Mouse (Mus musculus) ES-CJ7 (cell line): ENCODE data around the gene Dedd2.
A peak's percentile ranks its signal among the peaks of the same experiment; 100 is the strongest.

Experiments used
- DNase-seq: peaks from one replicate; pipeline ENCODE4 v3.0.0; 2011; ENCODE audit warnings: low read depth, low spot score

Gene Dedd2

DNA sequence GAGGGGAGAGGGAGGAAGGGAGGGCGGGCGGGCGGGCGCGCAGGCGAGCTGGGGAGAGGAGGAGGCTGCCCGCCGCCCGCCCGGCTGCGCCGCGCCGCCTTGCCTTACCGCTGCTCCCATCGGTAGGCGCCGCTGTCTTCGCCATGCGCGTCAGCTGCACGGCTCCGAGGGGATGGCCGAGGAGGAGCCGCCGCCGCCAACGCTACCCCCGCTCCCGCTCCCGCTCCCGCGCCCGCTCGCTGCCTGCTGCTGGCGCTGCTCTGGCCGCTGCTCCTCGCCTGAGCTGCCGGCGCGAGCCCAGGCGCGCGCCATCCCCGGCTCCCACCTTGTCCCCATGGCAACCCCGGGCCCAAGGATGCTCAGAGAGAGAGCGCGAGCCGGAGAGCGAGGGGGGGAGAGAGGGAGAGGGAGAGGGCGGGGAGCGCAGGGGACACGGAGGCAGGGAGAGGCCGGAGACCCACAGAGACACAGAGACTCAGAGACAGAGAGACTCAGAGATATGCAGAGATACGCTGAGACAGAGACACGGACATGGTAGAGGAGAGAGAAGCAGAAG is 40.7 kb downstream of the Dedd2 start, which contains the start of gene Pou2f2:
Pou2f2 (minus strand) TSS at position 121 of the 556 bp plus-strand sequence.
- DNase-seq, result peak; percentile 76

DNA sequence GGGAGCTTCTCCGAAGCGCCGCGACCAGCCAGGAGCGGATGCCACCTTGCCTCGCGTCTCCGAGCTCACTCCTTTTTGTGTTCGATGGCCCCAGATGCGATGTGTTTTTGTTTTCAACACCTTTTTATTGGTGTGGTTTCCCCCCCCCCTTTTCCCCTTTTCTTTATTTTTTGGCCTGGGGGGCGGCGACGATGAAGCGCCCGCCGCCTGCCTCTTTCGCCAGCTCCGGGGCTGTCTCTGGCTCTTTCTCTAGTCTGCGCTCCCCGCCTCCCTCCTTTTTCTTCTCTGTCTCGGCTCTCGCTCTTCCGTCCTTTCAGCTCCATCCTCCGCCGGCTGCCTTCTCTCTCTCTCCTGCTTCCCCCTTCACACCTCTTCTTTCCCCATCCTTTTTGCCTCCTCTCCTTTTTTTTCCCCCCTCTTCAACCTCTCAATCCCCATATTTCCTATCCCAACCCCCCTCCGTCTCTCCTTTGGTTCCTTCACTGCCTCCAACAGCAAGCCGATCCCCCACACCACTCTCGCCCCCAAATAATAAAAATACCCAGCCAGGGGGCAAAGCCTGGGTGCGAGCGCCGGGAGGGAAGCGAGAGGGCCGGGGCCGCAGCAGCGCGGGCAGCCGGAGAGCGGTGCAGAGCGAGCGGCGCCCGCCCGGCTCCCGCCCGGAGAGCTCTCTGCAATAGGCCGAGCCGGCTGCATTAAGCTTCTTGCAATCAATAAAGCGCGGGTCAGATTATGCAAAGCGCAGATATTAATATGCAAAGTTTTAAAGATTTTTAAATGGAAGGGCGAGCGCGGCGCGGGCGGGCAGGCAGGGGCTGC is 41.4 kb downstream of the Dedd2 start:
- no peak for DNase-seq

DNA sequence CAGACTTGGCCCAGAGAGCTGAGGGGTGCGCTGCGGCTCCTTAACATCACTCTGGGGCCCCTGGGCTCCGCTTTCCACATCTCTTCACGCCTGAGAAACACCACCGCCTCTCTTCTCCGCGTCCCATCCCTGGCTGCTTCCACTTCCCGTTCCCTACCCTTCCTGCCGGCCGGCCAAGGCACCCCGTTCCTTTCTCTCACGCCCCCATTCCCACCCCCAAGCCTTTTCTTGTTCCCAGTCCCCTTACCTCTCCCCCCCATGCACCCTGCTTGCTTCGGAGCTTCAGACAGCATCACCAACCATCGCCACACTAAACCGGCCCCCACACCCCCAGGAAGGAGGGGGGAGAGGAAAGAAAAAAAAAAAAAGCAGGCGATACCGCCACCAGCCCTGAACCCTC is 42.1 kb downstream of the Dedd2 start:
- no peak for DNase-seq

DNA sequence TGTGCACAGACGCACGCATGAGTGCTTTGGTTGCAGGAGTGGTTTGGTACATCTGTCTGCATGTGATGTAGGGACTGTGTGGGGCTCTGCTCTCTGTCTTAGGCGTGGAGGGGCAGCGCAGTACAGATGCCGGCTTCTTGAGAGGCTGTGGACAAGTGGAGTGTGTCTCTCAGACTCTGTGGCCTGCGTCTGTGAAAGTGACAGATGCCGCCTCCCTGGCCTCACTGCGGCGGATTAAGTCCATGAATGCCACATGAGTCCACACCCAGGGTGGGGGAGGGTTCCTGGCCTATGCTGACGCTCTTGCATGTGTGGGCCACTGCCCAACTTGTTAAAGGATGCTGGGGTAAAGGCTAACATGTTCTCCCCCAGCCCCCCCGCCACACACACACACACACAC is 46.1 kb downstream of the Dedd2 start:
- DNase-seq, result no peak

DNA sequence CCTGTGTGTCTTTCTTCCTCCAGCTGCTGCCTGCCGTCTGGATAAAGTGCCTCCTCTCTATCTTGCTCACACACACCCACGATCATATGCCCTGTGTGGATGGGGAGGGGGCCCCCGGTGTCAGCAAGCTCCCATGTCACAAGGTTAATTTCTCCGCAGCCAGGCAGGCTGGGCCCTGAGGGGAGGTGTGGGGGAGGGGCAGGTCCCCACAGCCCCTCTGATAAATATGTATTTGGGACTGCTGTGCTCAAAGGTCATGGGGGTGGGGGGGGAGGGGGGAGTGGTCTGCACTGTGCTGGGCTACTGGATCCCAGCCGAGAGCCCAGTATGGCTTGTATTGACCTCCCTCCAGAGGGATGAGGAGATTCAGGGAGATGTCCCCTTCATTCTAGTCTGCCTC is 47.7 kb downstream of the Dedd2 start:
- DNase-seq, result no peak

DNA sequence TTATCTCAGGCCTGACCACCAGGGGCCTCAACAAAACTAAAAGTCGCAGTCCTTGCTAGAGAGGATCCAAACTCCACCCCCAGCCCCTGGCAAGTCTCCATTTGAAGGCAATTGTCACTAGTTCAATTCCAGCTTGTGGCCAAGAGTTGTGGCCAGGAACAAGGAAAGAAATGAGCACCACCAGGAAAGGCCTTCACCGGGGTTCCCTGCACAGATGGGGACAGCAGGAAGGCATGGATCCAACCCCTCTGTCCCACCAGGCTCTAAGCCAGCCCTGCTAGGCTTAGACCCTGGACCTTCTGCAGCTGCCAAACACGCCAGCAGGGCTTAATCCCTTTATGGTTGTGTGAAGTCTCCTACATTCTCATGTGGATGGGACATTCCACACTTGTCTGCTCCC is 49.8 kb downstream of the Dedd2 start:
- DNase-seq, result no peak

DNA sequence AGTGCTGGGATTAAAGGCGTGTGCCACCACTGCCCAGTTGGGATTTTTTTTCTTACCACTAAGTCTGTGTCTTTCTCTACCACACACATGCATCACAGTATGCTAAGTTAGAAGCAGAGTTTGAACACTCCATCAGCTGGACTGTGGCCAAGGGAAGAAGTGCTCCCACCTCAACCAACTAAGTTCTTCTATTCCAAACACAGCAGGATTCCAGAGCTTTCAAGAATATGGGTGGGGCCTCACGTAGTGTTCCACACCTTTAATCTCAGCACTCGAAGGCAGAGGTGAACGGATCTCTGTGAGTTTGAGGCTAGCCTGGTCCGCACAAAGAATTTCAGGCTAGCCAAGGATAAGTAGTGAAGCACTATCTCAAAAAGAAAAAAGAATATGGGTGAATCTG is 54.3 kb downstream of the Dedd2 start:
- DNase-seq, result peak; percentile 67

DNA sequence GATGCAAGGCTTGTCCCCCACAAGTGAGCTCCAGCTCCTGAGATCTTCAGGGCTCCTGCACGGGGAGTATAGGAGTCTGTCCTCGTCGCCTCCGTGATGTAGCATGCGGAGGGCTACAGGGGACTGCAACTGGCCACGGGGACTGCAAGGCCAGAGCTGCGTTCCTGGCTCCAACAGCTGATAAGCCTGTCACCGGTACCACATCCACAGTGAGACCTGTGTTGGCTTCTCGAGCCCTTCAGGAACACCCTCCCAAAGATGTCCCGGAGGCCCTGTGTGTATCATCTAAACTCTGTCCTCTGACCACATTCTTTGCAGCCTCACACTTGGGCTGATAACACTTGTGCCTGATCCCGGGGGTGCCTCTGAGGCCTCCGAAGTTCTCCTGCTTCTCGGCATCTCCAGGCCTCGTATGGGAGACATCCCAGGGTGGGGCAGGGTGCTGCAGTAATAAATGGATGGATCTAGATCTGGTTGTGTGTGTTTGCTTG is 64.2 kb downstream of the Dedd2 start:
- no peak for DNase-seq

DNA sequence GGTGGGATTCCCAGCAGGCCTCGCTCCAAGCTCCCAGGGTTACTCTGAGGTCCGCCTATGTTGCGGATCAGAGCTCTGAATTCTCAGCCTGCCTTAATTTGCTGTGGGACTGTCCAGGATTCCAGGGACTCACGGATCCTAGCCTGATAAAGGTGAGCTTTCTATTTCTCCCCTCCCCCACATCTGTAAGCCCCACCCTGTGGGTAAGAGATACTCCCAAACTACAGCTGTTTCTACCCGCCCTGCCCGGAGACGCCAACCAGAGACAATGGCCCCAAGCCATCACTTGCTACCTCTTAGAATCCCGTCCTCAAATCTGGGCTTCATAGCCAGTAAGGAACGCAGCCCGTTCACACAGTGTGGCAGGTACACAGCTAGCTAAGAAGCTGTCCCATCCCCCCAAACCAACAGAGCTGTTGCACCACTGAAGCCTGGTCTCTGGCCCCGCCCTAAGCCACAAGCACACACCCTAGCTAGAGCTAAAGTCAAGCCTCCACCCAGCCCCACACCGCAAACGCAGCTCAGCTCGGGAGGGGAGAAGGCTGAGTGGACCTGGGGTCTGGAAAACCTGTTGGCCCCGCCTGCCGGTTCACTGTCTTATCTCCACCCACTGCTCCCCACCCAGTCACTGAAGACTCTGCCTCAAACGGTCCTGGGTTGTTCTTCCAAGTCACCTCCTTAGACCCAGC is 64.8 kb downstream of the Dedd2 start:
- DNase-seq, result peak; percentile 94

DNA sequence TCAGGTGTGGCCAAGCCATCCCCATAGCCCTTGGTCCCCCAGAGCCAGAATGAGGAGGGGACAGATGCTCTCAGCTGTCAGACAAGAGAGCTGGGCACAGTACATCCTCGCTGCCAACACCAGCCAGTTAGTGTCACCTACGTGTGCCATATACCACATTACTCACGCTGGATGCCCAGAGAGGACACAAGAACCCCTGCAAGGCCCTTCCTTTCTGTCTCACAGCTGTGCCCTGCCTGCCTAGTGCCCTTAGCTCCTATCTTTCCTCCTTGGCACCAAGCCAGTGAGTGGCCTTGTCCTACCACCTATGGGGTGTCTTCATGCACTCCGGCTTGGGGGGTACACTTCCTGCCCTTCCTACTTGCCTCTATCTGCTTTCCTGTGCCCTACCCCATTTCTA is 65.8 kb downstream of the Dedd2 start:
- DNase-seq, result no peak

DNA sequence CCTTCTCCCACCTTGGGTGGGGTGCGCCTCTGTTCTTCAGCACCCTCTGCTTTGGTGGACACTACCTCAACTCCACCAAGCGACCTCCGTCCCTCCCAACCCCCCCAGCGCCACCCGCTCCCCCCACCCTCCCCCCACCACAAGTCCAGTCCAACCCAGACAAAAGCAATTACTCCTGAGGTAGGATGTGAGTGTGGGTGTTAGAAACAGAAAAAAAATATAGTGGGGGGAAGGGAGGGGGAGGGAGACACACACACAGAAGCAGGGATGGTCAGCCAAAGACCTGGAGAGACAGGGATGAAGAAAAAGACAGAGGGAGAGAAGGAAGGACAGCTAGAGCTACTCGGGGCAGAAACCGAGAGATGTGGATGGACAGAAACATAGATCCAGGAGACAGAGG is 66.6 kb downstream of the Dedd2 start:
- DNase-seq, result no peak

DNA sequence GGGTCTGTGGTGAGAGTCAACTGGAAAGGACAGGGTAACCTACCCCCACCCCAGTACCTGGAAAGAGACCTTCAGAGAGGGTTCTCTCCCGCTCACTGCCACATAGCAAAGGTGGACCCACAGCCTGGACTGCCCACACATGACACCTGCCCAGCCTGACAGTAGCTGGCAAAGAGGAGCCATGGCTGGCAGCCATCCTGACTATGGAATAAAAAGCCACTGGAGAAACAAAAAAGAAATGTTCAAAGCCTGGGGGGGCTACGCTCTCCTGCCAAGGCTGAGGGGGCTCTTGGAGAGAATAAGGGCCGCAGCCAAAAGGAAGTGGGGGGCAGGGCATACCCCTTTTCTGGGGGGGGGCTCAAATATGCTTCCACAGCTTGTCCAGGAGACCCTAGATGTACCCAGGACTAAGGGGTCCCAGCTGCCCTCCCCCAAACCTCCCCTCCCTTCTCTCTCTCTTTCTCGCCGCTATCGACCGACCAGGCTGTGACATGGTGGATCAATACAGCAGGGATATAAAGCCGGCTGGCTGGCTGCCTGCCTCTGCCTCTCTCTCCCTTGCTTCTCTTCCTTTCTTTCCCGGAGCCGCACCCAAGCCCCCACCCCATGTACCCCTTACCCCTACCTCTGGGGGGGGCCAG is 68.4 kb downstream of the Dedd2 start:
- DNase-seq, result no peak

DNA sequence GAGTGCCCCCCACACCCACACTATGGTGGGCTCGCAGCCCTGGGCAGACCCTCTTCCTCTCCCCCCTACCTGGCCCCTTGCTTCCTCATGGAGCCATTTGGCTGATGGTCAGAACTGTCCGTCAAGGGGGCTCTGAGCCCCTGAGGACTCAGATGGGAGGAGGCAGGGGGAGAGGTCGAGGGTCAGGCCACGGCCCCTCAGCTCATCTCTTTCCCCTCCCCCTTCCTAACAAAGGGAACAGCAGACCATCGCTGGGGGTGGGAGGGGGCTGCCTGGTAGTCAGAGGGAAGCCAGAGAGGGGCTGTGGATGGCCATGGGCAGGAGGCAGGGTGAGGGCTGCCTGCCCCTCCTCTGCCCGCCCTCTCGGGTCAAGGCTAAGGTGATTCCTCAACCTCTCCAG is 69.4 kb downstream of the Dedd2 start:
- no peak for DNase-seq

DNA sequence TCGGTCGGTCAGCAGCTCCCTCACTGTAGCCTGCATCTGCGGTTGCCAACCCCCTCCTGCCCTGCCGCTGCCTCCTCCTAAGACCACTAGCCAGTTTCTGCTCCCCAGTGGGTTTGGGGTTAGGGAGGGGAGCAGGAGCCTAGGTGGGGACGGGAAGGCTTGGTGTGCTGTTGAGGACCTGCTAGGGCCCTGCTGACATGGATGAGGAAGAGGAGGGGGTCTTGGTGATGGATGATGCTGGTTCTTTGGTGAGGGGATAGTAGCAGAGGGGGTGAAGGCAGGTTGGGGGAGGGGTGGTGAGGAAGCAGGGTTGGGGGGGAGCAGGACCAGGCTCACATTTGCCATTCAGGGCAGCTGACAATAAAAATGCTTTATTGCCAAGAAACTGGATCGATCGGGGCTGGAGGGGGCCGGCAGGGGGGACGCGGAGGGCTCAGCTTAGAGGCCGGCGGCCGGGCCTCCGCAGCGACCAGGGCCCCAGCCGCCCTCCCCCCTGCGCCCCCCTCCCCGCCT is 70.2 kb downstream of the Dedd2 start:
- DNase-seq, result no peak
